Mouse (Mus musculus) liver, embryonic 16.5 days (tissue): ENCODE measurements at regions not wholly inside any gene's neighbourhood (a gene's known extent, or its start where the extent isn't known, plus 50 kb on each side); places are given as distances from the start of the nearest gene placed in this dataset.

Source experiments
- ATAC-seq: fragments of 200-750 bp; cut with Nextera tagmentation; 2 replicates; pipeline ENCODE4 v1.8.0; 2017; ENCODE audit warnings: low read depth, mild to moderate bottlenecking, moderate number of reproducible peaks, moderate library complexity
- H3K27ac ChIP-seq: fragments of 300-500 bp; sonication (generic); 2 replicates; pipeline ENCODE4 v1.5.1; 2014; ENCODE audit warnings: mild to moderate bottlenecking, low read length
- H3K27me3 ChIP-seq: fragments of 300-500 bp; sonication (generic); 2 replicates; pipeline ENCODE4 v1.6.1; 2014; ENCODE audit warnings: low read depth, low read length, mixed read lengths; ENCODE audit not compliant: control insufficient read depth, insufficient read depth
- H3K36me3 ChIP-seq: fragments of 300-500 bp; sonication (generic); 2 replicates; pipeline ENCODE4 v1.6.1; 2014; ENCODE audit warnings: mild to moderate bottlenecking; ENCODE audit not compliant: control insufficient read depth, insufficient read depth
- H3K4me1 ChIP-seq: fragments of 300-500 bp; sonication (generic); 2 replicates; pipeline ENCODE4 v1.6.1; 2014; ENCODE audit warnings: low read depth, low read length, mixed read lengths; ENCODE audit not compliant: control insufficient read depth
- H3K4me2 ChIP-seq: fragments of 300-500 bp; sonication (generic); 2 replicates; pipeline ENCODE4 v1.6.1; 2014; ENCODE audit warnings: low read depth, low read length, mixed read lengths
- H3K4me3 ChIP-seq: fragments of 300-500 bp; sonication (generic); 2 replicates; pipeline ENCODE4 v1.5.1; 2014; ENCODE audit warnings: low read depth, mild to moderate bottlenecking, low read length
- H3K9ac ChIP-seq: fragments of 300-500 bp; sonication (generic); 2 replicates; pipeline ENCODE4 v1.6.1; 2014; ENCODE audit warnings: low read depth, low read length
- H3K9me3 ChIP-seq: fragments of 300-500 bp; sonication (generic); replicated peaks from 2 replicates; pipeline ENCODE4 v1.6.1; 2016; ENCODE audit warnings: low read length; ENCODE audit not compliant: control insufficient read depth
- WGBS: fragments of 180-500 bp; shearing (Covaris S2); extraction: QIAGEN DNeasy Blood & Tissue Kit; methylation state at CpG from one replicate; pipeline ENCODE4 v1.1.7; 2014; ENCODE audit not compliant: insufficient replicate concordance; 5-methylcytosine and 5-hydroxymethylcytosine counted together

- Histone ChIP-seq H3K9ac (no peak overlapping the region), H3K4me1 (no peaks in the 10 kb centered on the region), H3K4me3 (no peak overlapping the region), H3K9me3 (no peaks in the 10 kb centered on the region), H3K36me3 (no peaks in the 10 kb centered on the region), H3K27ac (no peak overlapping the region), H3K27me3 (no peaks in the 10 kb centered on the region), H3K4me2 (0 out of 2 replicates have a peak overlapping the region, but pooled peaks have one; percentile 38)
- ATAC-seq = no peak
- WGBS = 66% methylated on average over 7 of the region's 7 CpGs
Observed at GRCm38 (mm10) chr3:148335654-148336053, 654.7 kb downstream of the Adgrl2 start.

- no peaks in the 10 kb centered on the region for H3K27me3 ChIP-seq
- no peaks in the 10 kb centered on the region for H3K9me3 ChIP-seq
- no peaks in the 10 kb centered on the region for H3K36me3 ChIP-seq
- WGBS = 56% methylated on average over 2 of the region's 2 CpGs
- H3K27ac ChIP-seq = no peak overlapping the region
- H3K4me2 ChIP-seq = no peak overlapping the region
- no peak overlapping the region for H3K9ac ChIP-seq
- H3K4me1 ChIP-seq = no peaks in the 10 kb centered on the region
- no peak overlapping the region for H3K4me3 ChIP-seq
- ATAC-seq = no peak
Observed at GRCm38 (mm10) chr3:148324911-148325621, 665.3 kb downstream of the Adgrl2 start.

GRCm38 (mm10) chr3:148321894-148322293 lies 668.5 kb downstream of the Adgrl2 start:
- H3K9ac ChIP-seq = no peak overlapping the region
- H3K4me3 ChIP-seq = no peak overlapping the region
- no peak overlapping the region for H3K27ac ChIP-seq
- H3K9me3 ChIP-seq = no peaks in the 10 kb centered on the region
- ATAC-seq = no peak
- H3K36me3 ChIP-seq = no peaks in the 10 kb centered on the region
- H3K4me1 ChIP-seq = no peaks in the 10 kb centered on the region
- H3K4me2 ChIP-seq = no peak overlapping the region
- 53% methylated on average over 3 of the region's 3 CpGs for whole genome bisulfite sequencing
- H3K27me3 ChIP-seq = no peaks in the 10 kb centered on the region

- 59% methylated on average over 3 of the region's 3 CpGs for WGBS
- H3K4me2 ChIP-seq = no peak overlapping the region
Observed at GRCm38 (mm10) chr3:148316198-148316597, 674.2 kb downstream of the Adgrl2 start.

DNA sequence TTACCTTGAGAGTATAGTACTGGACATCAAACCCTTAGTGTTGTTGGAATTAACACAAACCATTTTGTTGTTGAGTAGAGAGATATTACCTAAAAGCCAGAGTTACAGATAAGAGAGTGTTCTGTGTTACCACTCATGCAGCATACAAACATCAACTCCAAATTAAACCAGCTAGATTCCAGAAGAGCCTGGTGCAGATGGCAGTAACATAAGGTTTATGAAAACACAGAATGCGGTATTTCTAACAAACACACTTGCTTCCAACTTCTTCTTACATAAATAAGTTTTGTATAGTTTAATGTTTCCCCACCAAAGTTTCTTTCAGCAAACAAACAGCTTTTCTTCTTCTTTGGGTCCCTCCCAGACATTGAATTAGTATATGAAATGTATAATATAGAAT lies 675.1 kb downstream of the Adgrl2 start:
- no peaks in the 10 kb centered on the region for H3K9me3 ChIP-seq
- no peak for ATAC-seq

More at GRCm38 (mm10) chr3:148316198-148316597, 674.2 kb downstream of the Adgrl2 start:
- H3K36me3 ChIP-seq = no peaks in the 10 kb centered on the region
- no peaks in the 10 kb centered on the region for H3K4me1 ChIP-seq
- no peak overlapping the region for H3K4me3 ChIP-seq
- no peaks in the 10 kb centered on the region for H3K9me3 ChIP-seq
- no peaks in the 10 kb centered on the region for H3K27me3 ChIP-seq
- no peak overlapping the region for H3K27ac ChIP-seq
- H3K9ac ChIP-seq = no peak overlapping the region
- ATAC-seq = no peak

GRCm38 (mm10) chr3:148295515-148295914 lies 694.8 kb downstream of the Adgrl2 start:
- Histone ChIP-seq H3K4me2 (no peak overlapping the region), H3K4me3 (no peak overlapping the region), H3K9me3 (no peaks in the 10 kb centered on the region), H3K27ac (no peak overlapping the region), H3K27me3 (no peaks in the 10 kb centered on the region), H3K4me1 (no peaks in the 10 kb centered on the region), H3K9ac (no peak overlapping the region), H3K36me3 (no peaks in the 10 kb centered on the region)
- 61% methylated on average over 5 of the region's 5 CpGs for WGBS
- ATAC-seq = no peak

More for the DNA sequence above, 675.1 kb downstream of the Adgrl2 start:
- no peaks in the 10 kb centered on the region for H3K4me1 ChIP-seq
- H3K4me3 ChIP-seq = no peak overlapping the region
- H3K27ac ChIP-seq = no peak overlapping the region
- no peak overlapping the region for H3K4me2 ChIP-seq
- H3K9ac ChIP-seq = no peak overlapping the region
- H3K36me3 ChIP-seq = no peaks in the 10 kb centered on the region
- H3K27me3 ChIP-seq = no peaks in the 10 kb centered on the region
- WGBS = 68% methylated on average over 1 of the region's 1 CpGs

- Histone ChIP-seq H3K4me1 (no peaks in the 10 kb centered on the region), H3K9ac (no peak overlapping the region), H3K36me3 (no peaks in the 10 kb centered on the region), H3K4me3 (no peak overlapping the region), H3K27ac (no peak overlapping the region), H3K27me3 (no peaks in the 10 kb centered on the region), H3K9me3 (no peaks in the 10 kb centered on the region), H3K4me2 (no peak overlapping the region)
- 18% methylated on average over 3 of the region's 3 CpGs for WGBS
- ATAC-seq = no peak
Observed at GRCm38 (mm10) chr3:148278978-148279377, 711.4 kb downstream of the Adgrl2 start.

DNA sequence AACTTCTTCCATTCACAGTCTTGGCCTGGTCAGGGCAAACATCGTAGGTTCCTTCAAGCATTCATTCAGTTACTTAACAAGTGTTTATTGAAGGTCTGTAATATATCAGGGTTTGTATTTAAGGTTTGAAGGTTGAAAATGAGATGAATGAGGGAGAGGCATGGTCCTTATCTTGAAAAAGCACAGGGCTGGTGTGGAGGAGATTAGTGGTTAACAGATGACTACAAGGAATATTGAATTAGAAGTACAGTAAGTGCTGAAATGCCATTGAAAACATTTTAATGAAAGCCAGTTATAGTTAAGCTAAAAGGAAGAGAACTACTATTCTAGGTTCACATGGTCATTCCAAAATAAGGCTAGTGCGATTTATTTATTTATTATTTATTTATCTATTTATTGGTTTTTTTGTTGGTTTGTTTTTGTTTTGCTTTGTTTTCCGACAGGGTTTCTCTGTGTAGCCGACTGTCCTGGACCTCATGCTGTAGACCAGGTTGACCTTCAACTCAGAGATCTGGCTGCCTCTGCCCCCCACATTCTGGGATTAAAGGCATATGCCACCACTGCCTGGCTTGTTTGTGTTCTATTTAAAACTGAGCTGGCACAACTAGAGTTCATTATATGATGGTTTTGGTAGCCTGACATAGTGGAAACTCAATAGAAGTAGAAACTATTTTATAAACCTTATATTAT lies 718.1 kb downstream of the Adgrl2 start:
- Histone ChIP-seq H3K4me2 (peak overlapping the region; percentile 32; the same call in 1 of the 2 replicates), H3K4me3 (no peak overlapping the region), H3K4me1 (peaks cover 7% of the 10 kb centered on the region), H3K9ac (0 out of 2 replicates have a peak overlapping the region, but pooled peaks have one; percentile 9), H3K36me3 (no peaks in the 10 kb centered on the region), H3K27me3 (no peaks in the 10 kb centered on the region), H3K27ac (peak overlapping the region; percentile 79), H3K9me3 (no peaks in the 10 kb centered on the region)
- WGBS = 33% methylated on average over 4 of the region's 4 CpGs
- peak; percentile 91 for ATAC-seq

DNA sequence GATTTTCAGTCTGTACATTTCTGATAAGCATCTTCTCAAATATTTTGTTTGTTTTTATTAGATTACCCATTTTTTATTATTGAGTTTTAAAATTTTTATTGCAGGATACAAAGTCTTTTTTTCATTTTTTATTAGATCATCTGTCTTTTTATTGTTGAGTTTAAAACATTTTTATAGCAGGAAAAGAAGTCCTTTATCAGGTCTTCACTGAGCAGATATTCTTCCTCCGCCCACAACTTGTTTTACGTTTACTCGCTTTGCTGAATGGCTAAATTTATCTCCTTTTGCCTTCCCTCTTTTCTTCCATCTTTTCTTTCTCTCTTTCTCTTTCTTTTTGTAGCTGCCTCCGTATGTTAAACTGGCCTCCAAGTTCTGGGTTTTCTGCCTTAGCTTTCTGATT lies 721.5 kb downstream of the Adgrl2 start:
- Histone ChIP-seq H3K4me1 (peaks cover 7% of the 10 kb centered on the region), H3K9me3 (no peaks in the 10 kb centered on the region), H3K9ac (no peak overlapping the region), H3K4me3 (no peak overlapping the region), H3K27ac (no peak overlapping the region), H3K27me3 (no peaks in the 10 kb centered on the region), H3K36me3 (no peaks in the 10 kb centered on the region), H3K4me2 (no peak overlapping the region)
- WGBS = 48% methylated on average over 4 of the region's 4 CpGs
- no peak for ATAC-seq
